Mouse (Mus musculus): Measurements from ENCODE around the gene Fkbp5.

DNA sequence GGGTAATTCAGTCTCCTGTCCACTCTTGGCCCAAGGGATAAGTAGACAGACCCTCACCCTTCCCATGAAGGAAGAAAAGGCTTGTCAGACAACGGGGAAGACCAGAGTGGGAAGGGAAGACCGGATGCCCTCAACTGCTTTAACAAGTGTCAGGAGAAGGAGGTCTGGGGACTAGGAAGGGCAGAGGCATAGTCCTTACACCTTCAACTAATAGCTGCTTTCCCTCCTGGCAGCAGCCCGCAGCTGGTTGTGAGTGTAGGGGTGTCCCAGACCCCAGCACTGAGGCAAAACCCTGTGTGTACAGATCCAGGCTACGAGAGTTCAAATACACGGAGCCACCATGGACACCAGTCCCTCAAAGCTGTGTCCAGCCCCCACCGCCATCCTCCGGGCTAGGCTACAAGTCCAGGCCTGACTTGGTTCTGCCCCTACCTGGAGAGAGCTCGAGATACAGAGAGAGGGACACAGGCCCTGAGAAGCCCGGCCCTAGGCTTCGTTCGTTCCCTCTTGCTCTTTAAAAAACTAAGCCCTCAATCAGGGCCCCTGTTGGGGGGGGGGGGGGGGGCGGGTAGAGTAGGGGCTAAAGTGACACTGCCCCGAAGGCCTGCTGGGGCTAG lies 168.0 kb downstream of the Fkbp5 start:
- TF ChIP-seq POLR2A (IDR thresholded peaks at IDR 0.05; ENCODE audit: extremely low read depth, insufficient read depth, low read length) = no peak
- no peak for TF ChIP-seq CTCF (IDR thresholded peaks at IDR 0.05; ENCODE audit: low read depth, low read length)

Data from liver, adult 2 months (tissue).